Mouse (Mus musculus): ENCODE results near the gene Evpl. TPM values are rescaled to one million over a fixed set of nuclear protein-coding genes. Genes with fewer than 3 reads are reported as not detected.

The Evpl gene
- polyA plus RNA-seq, 1 experiment from 2014 or later, result 1.1 TPM

GRCm38 (mm10) chr11:116247502-116248222 lies 9.8 kb upstream of the Evpl start:
- DNase-seq (ENCODE audit: low spot score) (no peak), ATAC-seq (ENCODE audit: insufficient number of reproducible peaks, low FRiP score, low TSS enrichment, low read depth) (no peak)
- Histone ChIP-seq H3K4me3 (ENCODE audit: low read depth, low read length) (no peak overlapping the region), H3K36me3 (ENCODE audit: control insufficient read depth, insufficient read depth, low read length) (peaks cover 49% of the 10 kb centered on the region), H3K4me2 (ENCODE audit: low read depth, severe bottlenecking) (no peak overlapping the region), H3K27ac (replicated peaks; ENCODE audit: low read depth, low read length) (no peak overlapping the region), H3K9me3 (ENCODE audit: control insufficient read depth, low read length) (no peaks in the 10 kb centered on the region), H3K4me1 (ENCODE audit: control insufficient read depth, insufficient read depth, low read length) (peaks cover 4% of the 10 kb centered on the region; the same call in 1 of the 2 replicates), H3K9ac (ENCODE audit: low read length) (no peak overlapping the region), H3K27me3 (ENCODE audit: control insufficient read depth, insufficient read depth, low read length) (no peaks in the 10 kb centered on the region)
- WGBS, result 77% methylated on average over 14 of the region's 14 CpGs

DNA sequence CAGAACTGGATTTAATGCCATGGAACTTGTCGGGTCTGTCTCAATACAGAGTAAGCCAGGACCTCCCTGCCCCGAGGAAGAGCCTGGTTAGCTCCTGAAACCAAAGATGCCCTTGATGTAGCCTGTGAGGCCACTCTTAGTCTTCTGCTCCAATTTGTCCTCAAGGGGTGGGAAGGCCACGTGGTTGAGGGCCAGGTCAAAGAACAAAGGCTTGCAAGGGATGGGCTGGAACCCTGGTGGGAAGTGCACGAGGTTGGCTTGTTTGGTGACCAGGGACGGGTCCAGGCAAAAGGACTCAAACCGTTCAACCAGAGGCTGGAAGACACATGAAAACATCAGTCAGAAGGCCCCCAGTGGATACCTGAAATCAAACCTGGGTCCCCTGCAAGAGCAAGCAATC lies 7.7 kb upstream of the Evpl start:
- no peak overlapping the region for H3K4me3 ChIP-seq (ENCODE audit: low read depth, low read length)
- DNase-seq (ENCODE audit: low spot score) (no peak), ATAC-seq (ENCODE audit: insufficient number of reproducible peaks, low FRiP score, low TSS enrichment, low read depth) (no peak)
- no peaks in the 10 kb centered on the region for H3K9me3 ChIP-seq (ENCODE audit: control insufficient read depth, low read length)
- H3K4me2 ChIP-seq (ENCODE audit: low read depth, severe bottlenecking), result no peak overlapping the region
- peaks cover 15% of the 10 kb centered on the region for H3K4me1 ChIP-seq (ENCODE audit: control insufficient read depth, insufficient read depth, low read length)
- no peak overlapping the region for H3K27ac ChIP-seq (replicated peaks; ENCODE audit: low read depth, low read length)
- 65% methylated on average over 6 of the region's 6 CpGs for WGBS
- H3K9ac ChIP-seq (ENCODE audit: low read length), result no peak overlapping the region
- H3K27me3 ChIP-seq (ENCODE audit: control insufficient read depth, insufficient read depth, low read length), result no peaks in the 10 kb centered on the region
- peaks cover 35% of the 10 kb centered on the region for H3K36me3 ChIP-seq (ENCODE audit: control insufficient read depth, insufficient read depth, low read length)

- H3K9ac ChIP-seq (ENCODE audit: low read length), result no peak overlapping the region
- no peak overlapping the region for H3K27ac ChIP-seq (replicated peaks; ENCODE audit: low read depth, low read length)
- H3K36me3 ChIP-seq (ENCODE audit: control insufficient read depth, insufficient read depth, low read length), result peaks cover 25% of the 10 kb centered on the region
- H3K4me1 ChIP-seq (ENCODE audit: control insufficient read depth, insufficient read depth, low read length), result peaks cover 17% of the 10 kb centered on the region
- WGBS, result 68% methylated on average over 8 of the region's 8 CpGs
- no peak overlapping the region for H3K4me3 ChIP-seq (ENCODE audit: low read depth, low read length)
- ATAC-seq (ENCODE audit: insufficient number of reproducible peaks, low FRiP score, low TSS enrichment, low read depth) (no peak), DNase-seq (ENCODE audit: low spot score) (no peak)
- no peaks in the 10 kb centered on the region for H3K27me3 ChIP-seq (ENCODE audit: control insufficient read depth, insufficient read depth, low read length)
- no peaks in the 10 kb centered on the region for H3K9me3 ChIP-seq (ENCODE audit: control insufficient read depth, low read length)
- H3K4me2 ChIP-seq (ENCODE audit: low read depth, severe bottlenecking), result no peak overlapping the region
Observed at GRCm38 (mm10) chr11:116244580-116244979, 6.7 kb upstream of the Evpl start.

- no peaks in the 10 kb centered on the region for H3K9me3 ChIP-seq (ENCODE audit: control insufficient read depth, low read length)
- peak overlapping the region; percentile 18 for H3K9ac ChIP-seq (ENCODE audit: low read length)
- whole genome bisulfite sequencing, result 4% methylated on average over 12 of the region's 12 CpGs
- H3K4me1 ChIP-seq (ENCODE audit: control insufficient read depth, insufficient read depth, low read length), result peaks cover 21% of the 10 kb centered on the region
- peak; percentile 81 for DNase-seq (ENCODE audit: low spot score)
- peaks cover 16% of the 10 kb centered on the region for H3K27me3 ChIP-seq (ENCODE audit: control insufficient read depth, insufficient read depth, low read length)
- ATAC-seq (ENCODE audit: insufficient number of reproducible peaks, low FRiP score, low TSS enrichment, low read depth), result peak; percentile 58
- H3K27ac ChIP-seq (replicated peaks; ENCODE audit: low read depth, low read length), result peak overlapping the region; percentile 78
- no peak overlapping the region for H3K4me3 ChIP-seq (ENCODE audit: low read depth, low read length)
- H3K4me2 ChIP-seq (ENCODE audit: low read depth, severe bottlenecking), result no peak overlapping the region
- peaks cover 12% of the 10 kb centered on the region; the same call in 1 of the 2 replicates for H3K36me3 ChIP-seq (ENCODE audit: control insufficient read depth, insufficient read depth, low read length)
Observed at GRCm38 (mm10) chr11:116241744-116242235, 3.9 kb upstream of the Evpl start.

- Histone ChIP-seq H3K27ac (replicated peaks; ENCODE audit: low read depth, low read length) (no peak overlapping the region), H3K9me3 (ENCODE audit: control insufficient read depth, low read length) (no peaks in the 10 kb centered on the region), H3K4me2 (ENCODE audit: low read depth, severe bottlenecking) (no peak overlapping the region), H3K36me3 (ENCODE audit: control insufficient read depth, insufficient read depth, low read length) (peaks cover 3% of the 10 kb centered on the region; the same call in 1 of the 2 replicates), H3K4me1 (ENCODE audit: control insufficient read depth, insufficient read depth, low read length) (peaks cover 21% of the 10 kb centered on the region), H3K4me3 (ENCODE audit: low read depth, low read length) (no peak overlapping the region), H3K9ac (ENCODE audit: low read length) (no peak overlapping the region), H3K27me3 (ENCODE audit: control insufficient read depth, insufficient read depth, low read length) (peaks cover 16% of the 10 kb centered on the region)
- ATAC-seq (ENCODE audit: insufficient number of reproducible peaks, low FRiP score, low TSS enrichment, low read depth) (no peak), DNase-seq (ENCODE audit: low spot score) (peak; percentile 47)
- 5% methylated on average over 7 of the region's 7 CpGs for WGBS
Observed at GRCm38 (mm10) chr11:116239797-116240196, 1.9 kb upstream of the Evpl start.

GRCm38 (mm10) chr11:116234901-116235300 lies 3.0 kb downstream of the Evpl start:
- Histone ChIP-seq H3K27me3 (ENCODE audit: control insufficient read depth, insufficient read depth, low read length) (peaks cover 18% of the 10 kb centered on the region), H3K36me3 (ENCODE audit: control insufficient read depth, insufficient read depth, low read length) (no peaks in the 10 kb centered on the region), H3K4me1 (ENCODE audit: control insufficient read depth, insufficient read depth, low read length) (peaks cover 5% of the 10 kb centered on the region), H3K9ac (ENCODE audit: low read length) (no peak overlapping the region), H3K4me2 (ENCODE audit: low read depth, severe bottlenecking) (no peak overlapping the region), H3K27ac (replicated peaks; ENCODE audit: low read depth, low read length) (no peak overlapping the region), H3K9me3 (ENCODE audit: control insufficient read depth, low read length) (no peaks in the 10 kb centered on the region), H3K4me3 (ENCODE audit: low read depth, low read length) (no peak overlapping the region)
- ATAC-seq (ENCODE audit: insufficient number of reproducible peaks, low FRiP score, low TSS enrichment, low read depth), result no peak
- DNase-seq (ENCODE audit: low spot score), result no peak
- 83% methylated on average over 8 of the region's 8 CpGs for WGBS

DNA sequence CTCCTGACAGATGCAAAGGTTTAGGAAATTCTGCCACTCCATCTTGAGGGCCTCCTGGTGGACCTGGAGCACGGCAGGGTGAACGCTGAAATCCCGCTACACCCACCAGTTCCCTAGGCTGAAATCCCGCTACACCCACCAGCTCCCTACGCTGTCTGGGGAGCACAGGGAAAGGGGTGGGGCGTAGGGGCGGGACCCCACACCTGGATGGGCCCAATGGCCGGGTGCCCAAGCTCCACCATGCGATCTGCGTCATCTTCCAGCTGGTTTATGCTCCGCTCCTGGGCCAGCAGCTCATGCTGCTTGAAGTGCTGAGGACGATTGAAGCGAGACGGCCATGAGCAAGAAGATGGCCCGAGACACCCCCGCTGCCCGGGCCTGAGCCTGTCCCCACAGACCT lies 5.5 kb downstream of the Evpl start:
- ATAC-seq (ENCODE audit: insufficient number of reproducible peaks, low FRiP score, low TSS enrichment, low read depth) (no peak), DNase-seq (ENCODE audit: low spot score) (no peak)
- Histone ChIP-seq H3K9me3 (ENCODE audit: control insufficient read depth, low read length) (no peaks in the 10 kb centered on the region), H3K9ac (ENCODE audit: low read length) (no peak overlapping the region), H3K27me3 (ENCODE audit: control insufficient read depth, insufficient read depth, low read length) (peaks cover 4% of the 10 kb centered on the region), H3K4me3 (ENCODE audit: low read depth, low read length) (no peak overlapping the region), H3K27ac (replicated peaks; ENCODE audit: low read depth, low read length) (no peak overlapping the region), H3K36me3 (ENCODE audit: control insufficient read depth, insufficient read depth, low read length) (no peaks in the 10 kb centered on the region), H3K4me1 (ENCODE audit: control insufficient read depth, insufficient read depth, low read length) (no peaks in the 10 kb centered on the region), H3K4me2 (ENCODE audit: low read depth, severe bottlenecking) (peak overlapping the region; percentile 10; the same call in 1 of the 2 replicates)
- WGBS, result 24% methylated on average over 17 of the region's 17 CpGs

DNA sequence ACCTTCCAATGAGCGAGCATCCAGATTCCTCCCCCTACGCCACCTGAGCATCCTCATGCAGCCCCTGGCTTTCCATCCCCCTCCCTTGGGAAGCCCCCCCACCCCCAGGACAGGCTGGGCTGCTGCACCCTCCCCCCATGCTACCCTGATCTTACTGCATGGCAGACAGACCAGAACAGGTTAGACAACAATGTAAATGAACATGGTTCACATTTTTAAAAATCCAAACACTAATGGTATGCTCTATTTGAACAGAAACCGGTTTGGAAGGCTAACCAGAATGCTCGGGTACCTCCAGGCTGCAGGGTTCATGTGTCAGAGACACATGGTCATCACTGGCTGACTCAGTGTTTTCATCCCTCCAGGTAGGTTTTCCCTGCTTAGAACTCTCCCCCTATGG lies 9.2 kb downstream of the Evpl start:
- Histone ChIP-seq H3K36me3 (ENCODE audit: control insufficient read depth, insufficient read depth, low read length) (no peaks in the 10 kb centered on the region), H3K4me1 (ENCODE audit: control insufficient read depth, insufficient read depth, low read length) (no peaks in the 10 kb centered on the region), H3K27me3 (ENCODE audit: control insufficient read depth, insufficient read depth, low read length) (peaks cover 5% of the 10 kb centered on the region), H3K27ac (replicated peaks; ENCODE audit: low read depth, low read length) (no peak overlapping the region), H3K4me2 (ENCODE audit: low read depth, severe bottlenecking) (no peak overlapping the region), H3K4me3 (ENCODE audit: low read depth, low read length) (no peak overlapping the region), H3K9me3 (ENCODE audit: control insufficient read depth, low read length) (no peaks in the 10 kb centered on the region), H3K9ac (ENCODE audit: low read length) (no peak overlapping the region)
- no peak for DNase-seq (ENCODE audit: low spot score)
- no peak for ATAC-seq (ENCODE audit: insufficient number of reproducible peaks, low FRiP score, low TSS enrichment, low read depth)
- WGBS, result 81% methylated on average over 4 of the region's 4 CpGs
